Mouse (Mus musculus) 3T3-L1 (cell line): ENCODE data around the gene Exog.
A peak's percentile ranks its signal among the peaks of the same experiment; 100 is the strongest.

Source experiments
- DNase-seq: peaks from one replicate; pipeline ENCODE4 v3.0.0-alpha.2; 2015; ENCODE audit warnings: low read depth, low spot score

Gene Exog

GRCm38 (mm10) chr9:119444738-119445429 lies at the start of gene Exog:
Exog (plus strand) TSS chr9:119444943.
- DNase-seq: peak; percentile 95

- DNase-seq: peak; percentile 22
These were observed 43.4 kb upstream of the Exog start for GRCm38 (mm10) chr9:119401351-119401750.

- DNase-seq: peak; percentile 83
These were observed 42.9 kb upstream of the Exog start, which contains the start of gene Acvr2b for GRCm38 (mm10) chr9:119401801-119402214. Acvr2b (plus strand) TSS chr9:119402118.

GRCm38 (mm10) chr9:119402253-119403235 lies 42.2 kb upstream of the Exog start:
- peak; percentile 16 for DNase-seq

- no peak for DNase-seq
These were observed 41.5 kb upstream of the Exog start for GRCm38 (mm10) chr9:119403236-119403641.

- no peak for DNase-seq
These were observed 40.7 kb upstream of the Exog start for GRCm38 (mm10) chr9:119404090-119404489.

GRCm38 (mm10) chr9:119407884-119408283 lies 36.9 kb upstream of the Exog start:
- DNase-seq: no peak

- no peak for DNase-seq
These were observed 35.7 kb upstream of the Exog start for GRCm38 (mm10) chr9:119408898-119409664.

GRCm38 (mm10) chr9:119409864-119410263 lies 34.9 kb upstream of the Exog start:
- DNase-seq: no peak

GRCm38 (mm10) chr9:119418025-119418424 lies 26.7 kb upstream of the Exog start:
- DNase-seq: no peak

- no peak for DNase-seq
These were observed 24.8 kb upstream of the Exog start for GRCm38 (mm10) chr9:119419852-119420438.

GRCm38 (mm10) chr9:119425217-119425975 lies 19.3 kb upstream of the Exog start:
- DNase-seq: peak; percentile 86

GRCm38 (mm10) chr9:119425976-119426415 lies 18.7 kb upstream of the Exog start:
- no peak for DNase-seq

GRCm38 (mm10) chr9:119426483-119426882 lies 18.3 kb upstream of the Exog start:
- no peak for DNase-seq

- DNase-seq: peak; percentile 87
These were observed 14.4 kb upstream of the Exog start for GRCm38 (mm10) chr9:119430311-119430710.

- no peak for DNase-seq
These were observed 8.9 kb upstream of the Exog start for GRCm38 (mm10) chr9:119435855-119436254.

- DNase-seq: no peak
These were observed 6.7 kb upstream of the Exog start for GRCm38 (mm10) chr9:119438065-119438464.

GRCm38 (mm10) chr9:119438498-119439000 lies 6.2 kb upstream of the Exog start:
- DNase-seq: no peak

- DNase-seq: peak; percentile 36
These were observed 994 bp downstream of the Exog start for GRCm38 (mm10) chr9:119445737-119446136.

- DNase-seq: no peak
These were observed 11.2 kb downstream of the Exog start for GRCm38 (mm10) chr9:119455967-119456366.
